ENCODE assay signal across 8 mouse cellular contexts in the genomic region with DNA sequence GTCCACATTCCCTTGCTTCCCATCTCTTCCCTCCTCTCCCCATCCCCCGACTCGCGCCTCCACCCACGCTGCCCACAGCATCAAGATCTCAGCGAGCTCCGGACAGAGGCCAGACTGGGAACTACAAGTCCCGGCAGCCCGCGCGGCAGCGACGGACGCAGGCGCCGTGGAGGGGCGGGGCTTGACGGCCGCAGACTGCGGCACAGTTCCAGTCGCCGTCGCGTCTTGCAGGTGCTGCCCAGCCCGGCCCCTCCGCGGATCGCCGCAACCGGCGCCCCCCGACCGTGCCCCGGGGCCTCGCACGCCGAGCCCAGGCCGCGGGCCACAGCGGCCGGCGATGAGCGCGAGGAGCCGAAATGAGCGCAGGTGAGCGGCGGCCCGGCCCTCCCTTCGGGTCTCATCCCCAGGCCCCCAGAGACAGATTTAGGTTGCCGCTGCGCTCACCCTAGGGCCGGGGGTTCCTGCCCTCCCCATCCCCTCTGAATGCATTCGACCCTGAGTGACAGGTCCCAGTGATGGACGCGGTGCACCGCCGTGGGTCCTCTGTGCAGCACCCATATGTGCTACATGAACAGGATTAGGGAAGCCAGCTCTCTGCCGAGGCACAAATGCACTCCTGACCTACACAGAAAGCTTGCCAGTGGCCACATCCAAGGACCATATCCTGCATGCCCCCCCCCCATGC. TPM values are rescaled to one million over a fixed set of nuclear protein-coding genes. Genes with fewer than 3 reads are reported as not detected.
DNase-seq lines count a peak whose midpoint lies in the region; ATAC-seq and TF ChIP-seq lines count a peak whose summit lies in the region.

Gene Atp13a2 (plus strand): TSS at position 163 of the 685 bp plus-strand sequence.

- TF ChIP-seq EP300 in ES-Bruce4 (IDR thresholded peaks at IDR 0.05; ENCODE audit: insufficient read depth, low read depth, low read length), result no peak

- DNase-seq in cerebellum, adult 11 months, result peak; percentile 93
- peak; percentile 78 for DNase-seq in heart, postnatal 25 days (ENCODE audit: low spot score)
- DNase-seq in layer of hippocampus, adult 18-20 months (ENCODE audit: low spot score in 2 of 2), result peak; percentile 92 to 95
- peak; percentile 90 for DNase-seq in lung, adult 2 months
- DNase-seq in thymus, adult 18-20 months, result peak; percentile 80 to 85

- H3K27me3 ChIP-seq in ES-Bruce4 (ENCODE audit: control insufficient read depth, insufficient read depth, low read length, poor library complexity, severe bottlenecking), result no peaks in the 10 kb centered on the region
- no peaks in the 10 kb centered on the region for H3K27me3 ChIP-seq in forebrain, embryonic 15.5 days

- peak within 1 kb of the TSS; percentile 99 for H3K4me3 ChIP-seq in ES-Bruce4 (ENCODE audit: low read depth, low read length)
- peak within 1 kb of the TSS; percentile 98 for H3K4me3 ChIP-seq in forebrain, embryonic 15.5 days
- peak within 1 kb of the TSS; percentile 74 for H3K4me3 ChIP-seq in lung, adult 2 months (replicated peaks; ENCODE audit: extremely low read depth, low read depth, low read length)

- no peak for TF ChIP-seq CTCF in ES-Bruce4 (IDR thresholded peaks at IDR 0.05; ENCODE audit: low read depth, low read length)
- TF ChIP-seq CTCF in lung, adult 2 months (IDR thresholded peaks at IDR 0.05; ENCODE audit: insufficient read depth, low read length), result no peak

- peak within 1 kb of the TSS; percentile 84 for H3K9ac ChIP-seq in ES-Bruce4 (ENCODE audit: low read depth, poor library complexity, severe bottlenecking)
- H3K9ac ChIP-seq in forebrain, embryonic 15.5 days (replicated peaks), result peak within 1 kb of the TSS; percentile 100

- intact Hi-C loops in heart, postnatal 25 days (cut with DNase I), result no loop called here

- H3K4me2 ChIP-seq in forebrain, embryonic 15.5 days (replicated peaks), result peak within 1 kb of the TSS; percentile 78

- no peak for TF ChIP-seq POLR2A in ES-Bruce4 (IDR thresholded peaks at IDR 0.05; ENCODE audit: insufficient read depth, low read length)
- peak; percentile 54; the same call in 1 of the 2 replicates for TF ChIP-seq POLR2A in lung, adult 2 months (IDR thresholded peaks at IDR 0.05; ENCODE audit: borderline replicate concordance, extremely low read depth, low read depth, low read length)

- no peaks in the 10 kb centered on the region for H3K4me1 ChIP-seq in ES-Bruce4 (ENCODE audit: control insufficient read depth, insufficient read depth, low read length)
- H3K4me1 ChIP-seq in forebrain, embryonic 15.5 days, result peaks cover 40% of the 10 kb centered on the region
- H3K4me1 ChIP-seq in lung, adult 2 months (ENCODE audit: control insufficient read depth, insufficient read depth, low read length), result peaks cover 17% of the 10 kb centered on the region

- H3K27ac ChIP-seq in ES-Bruce4 (ENCODE audit: insufficient read depth, low read length), result no peak within 1 kb of the TSS
- peak within 1 kb of the TSS; percentile 81 for H3K27ac ChIP-seq in forebrain, embryonic 15.5 days (replicated peaks)

- no peaks in the 10 kb centered on the region for H3K9me3 ChIP-seq in ES-Bruce4 (replicated peaks; ENCODE audit: control insufficient read depth, insufficient read depth, low read length, poor library complexity, severe bottlenecking)
- H3K9me3 ChIP-seq in forebrain, embryonic 15.5 days, result no peaks in the 10 kb centered on the region

- peak; percentile 91 for ATAC-seq in forebrain, embryonic 15.5 days (replicated peaks)
- peak; percentile 51 for ATAC-seq in neutrophil, adult 5-6 weeks (ENCODE audit: extremely low read depth, insufficient number of reproducible peaks, low FRiP score, poor library complexity, severe bottlenecking)

- WGBS in forebrain, embryonic 15.5 days, result under 1% methylated on average over 58 of the region's 58 CpGs
- 1% methylated on average over 58 of the region's 58 CpGs for WGBS in lung, adult 2 months

- H3K36me3 ChIP-seq in ES-Bruce4 (ENCODE audit: control insufficient read depth, insufficient read depth, low read length, poor library complexity, severe bottlenecking), result no peaks in the 10 kb centered on the region
- H3K36me3 ChIP-seq in forebrain, embryonic 15.5 days, result no peaks in the 10 kb centered on the region

RNA-seq across cellular contexts. Expression of gene Atp13a2, which starts in this region (rescaled TPM):
- 16.8 and 17.0 TPM in 2 replicates for polyA plus RNA-seq in ES-Bruce4 (2011; ENCODE audit: insufficient read depth, insufficient read length, low read depth, missing spikeins)
- polyA plus RNA-seq in forebrain, embryonic 15.5 days (2015; fragmentation: Nextera tagmentation; extraction: Ambion mirVana), result 123 and 127 TPM in 2 replicates
- 10 to 100 TPM; 16.5 to 19.4 TPM for total RNA-seq in heart, postnatal 25 days (2021)
- total RNA-seq in layer of hippocampus, adult 18-20 months (2021), result 100 to 1,000 TPM; 151 to 157 TPM
- 199 and 258 TPM in 2 replicates for polyA plus RNA-seq in lung, adult 2 months (2012; rRNA removed)
- total RNA-seq in neutrophil, adult 5-6 weeks (2017), result 47.8 TPM in 2 replicates
